Mouse (Mus musculus): ENCODE measurements around the gene Zfp961. TPM values are rescaled to one million over a fixed set of nuclear protein-coding genes. Genes with fewer than 3 reads are reported as not detected.
"Not testable (repeated sequence)": the region's sequence is repeated elsewhere in the genome, so short reads cannot be mapped to it uniquely, and the experiment has no call there.

Zfp961 gene
- polyA plus RNA-seq (2015; fragmentation: Nextera tagmentation; extraction: Ambion mirVana), result 10.6 and 12.5 TPM in 2 replicates

DNA sequence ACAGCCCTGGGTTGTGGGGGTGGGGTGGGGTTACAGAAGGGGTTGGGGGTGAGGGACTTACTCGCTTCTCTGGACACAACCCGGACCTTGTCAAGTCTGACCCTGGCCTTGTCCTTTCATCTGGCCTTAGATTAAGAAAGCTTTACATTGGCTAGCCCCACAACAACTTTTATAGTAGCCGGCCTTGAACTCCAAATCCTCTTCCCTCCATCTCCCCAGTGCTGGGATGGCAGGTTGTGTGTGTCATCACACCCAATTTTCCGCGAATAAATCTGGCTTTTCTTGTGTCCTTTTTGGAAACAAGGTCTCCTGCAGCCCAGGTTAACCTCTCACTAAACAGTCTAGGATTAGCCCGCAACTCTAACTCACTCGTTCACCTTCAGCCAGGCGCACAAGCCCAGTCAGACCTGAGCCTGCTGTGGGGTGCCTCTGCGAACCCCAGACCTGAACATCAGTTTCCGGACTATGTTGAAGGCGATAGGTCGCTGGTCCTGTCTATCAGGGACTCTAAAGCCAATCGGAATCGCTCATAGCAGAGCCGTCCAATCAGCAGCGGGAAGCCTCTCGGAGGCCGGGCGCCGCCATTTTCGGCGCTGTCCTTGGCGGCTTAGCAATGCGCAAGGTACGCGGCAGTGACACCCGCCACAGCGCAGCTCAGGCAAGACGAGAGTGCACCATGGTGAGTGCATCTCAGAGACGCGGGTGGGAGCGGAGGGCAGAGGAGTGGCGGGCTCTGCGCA is at the start of gene Zfp961:
Zfp961 (plus strand) TSS at position 557 of the 740 bp plus-strand sequence.
- ATAC-seq (replicated peaks; ENCODE audit: extremely low read depth, insufficient read depth, low FRiP score), result peak; percentile 100
- peak within 1 kb of the TSS; percentile 70 for H3K4me2 ChIP-seq (ENCODE audit: low read depth, low read length)
- 3% methylated on average over 34 of the region's 34 CpGs for WGBS

DNA sequence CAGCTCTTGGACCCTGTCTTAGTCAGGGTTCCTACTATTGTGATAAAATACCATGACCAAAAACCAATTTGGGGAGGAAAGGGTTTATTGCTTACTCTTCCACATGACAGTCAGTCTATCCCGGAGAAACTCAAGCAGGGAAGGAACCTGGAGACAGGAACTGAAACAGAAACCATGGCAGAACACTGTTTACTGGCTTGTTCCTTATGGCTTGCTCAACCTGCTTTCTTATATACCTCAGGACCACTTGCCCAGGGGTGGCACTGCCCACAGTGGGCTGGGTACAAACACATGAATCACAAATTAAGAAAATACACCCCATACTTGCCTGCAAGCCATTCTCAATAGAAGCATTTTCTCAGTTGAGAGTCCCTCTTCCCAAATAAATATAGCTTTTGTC is 47.8 kb upstream of the Zfp961 start:
- not testable (repeated sequence) for H3K4me3 ChIP-seq (ENCODE audit: low read length); H3K4me1 ChIP-seq (ENCODE audit: control insufficient read depth, insufficient read depth, low read length); H3K27me3 ChIP-seq (ENCODE audit: control insufficient read depth, insufficient read depth, low read length); H3K4me2 ChIP-seq (ENCODE audit: low read depth, low read length); H3K27ac ChIP-seq (ENCODE audit: low read length); ATAC-seq (replicated peaks; ENCODE audit: extremely low read depth, insufficient read depth, low FRiP score); H3K36me3 ChIP-seq (ENCODE audit: control insufficient read depth, insufficient read depth); H3K9ac ChIP-seq (ENCODE audit: low read length); H3K9me3 ChIP-seq (replicated peaks; ENCODE audit: control insufficient read depth, low read length)
- WGBS, result 71% methylated on average over 1 of the region's 1 CpGs

More for the DNA sequence above, at the start of gene Zfp961:
- H3K27ac ChIP-seq (ENCODE audit: low read length), result peak within 1 kb of the TSS; percentile 86
- peak within 1 kb of the TSS; percentile 86 for H3K4me3 ChIP-seq (ENCODE audit: low read length)
- peaks cover 5% of the 10 kb centered on the region; the same call in 1 of the 2 replicates for H3K36me3 ChIP-seq (ENCODE audit: control insufficient read depth, insufficient read depth)
- H3K9ac ChIP-seq (ENCODE audit: low read length), result peak within 1 kb of the TSS; percentile 90
- no peaks in the 10 kb centered on the region for H3K9me3 ChIP-seq (replicated peaks; ENCODE audit: control insufficient read depth, low read length)
- H3K27me3 ChIP-seq (ENCODE audit: control insufficient read depth, insufficient read depth, low read length), result no peaks in the 10 kb centered on the region
- H3K4me1 ChIP-seq (ENCODE audit: control insufficient read depth, insufficient read depth, low read length), result peaks cover 14% of the 10 kb centered on the region

DNA sequence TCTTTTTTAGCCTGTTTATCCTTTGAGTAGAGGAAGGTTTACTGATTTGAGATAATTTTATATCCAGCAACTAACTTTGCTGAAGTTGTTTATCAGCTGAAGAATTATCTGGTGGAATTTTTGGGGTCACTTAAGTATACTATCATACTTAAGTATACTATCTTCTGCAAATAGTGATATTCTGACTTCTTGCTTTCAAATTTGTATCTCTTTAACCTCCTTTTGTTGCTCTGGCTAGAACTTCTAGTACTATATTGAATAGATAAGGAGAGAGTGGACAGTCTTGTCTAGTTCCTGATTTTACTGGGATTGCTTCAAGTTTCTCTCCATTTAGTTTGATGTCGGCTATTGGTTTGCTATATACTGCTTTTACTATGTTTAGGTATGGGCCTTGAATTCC is 44.0 kb upstream of the Zfp961 start:
- H3K27me3 ChIP-seq (ENCODE audit: control insufficient read depth, insufficient read depth, low read length), result no peaks in the 10 kb centered on the region
- H3K27ac ChIP-seq (ENCODE audit: low read length), result no peak overlapping the region
- WGBS, result 93% methylated on average over 1 of the region's 1 CpGs
- H3K4me2 ChIP-seq (ENCODE audit: low read depth, low read length), result no peak overlapping the region
- H3K36me3 ChIP-seq (ENCODE audit: control insufficient read depth, insufficient read depth), result no peaks in the 10 kb centered on the region
- no peak for ATAC-seq (replicated peaks; ENCODE audit: extremely low read depth, insufficient read depth, low FRiP score)
- 0 out of 2 replicates have a peak, but pooled peaks cover 3% of the 10 kb centered on the region for H3K9me3 ChIP-seq (replicated peaks; ENCODE audit: control insufficient read depth, low read length)
- H3K4me1 ChIP-seq (ENCODE audit: control insufficient read depth, insufficient read depth, low read length), result 0 out of 2 replicates have a peak, but pooled peaks cover 4% of the 10 kb centered on the region
- H3K4me3 ChIP-seq (ENCODE audit: low read length), result no peak overlapping the region
- no peak overlapping the region for H3K9ac ChIP-seq (ENCODE audit: low read length)

DNA sequence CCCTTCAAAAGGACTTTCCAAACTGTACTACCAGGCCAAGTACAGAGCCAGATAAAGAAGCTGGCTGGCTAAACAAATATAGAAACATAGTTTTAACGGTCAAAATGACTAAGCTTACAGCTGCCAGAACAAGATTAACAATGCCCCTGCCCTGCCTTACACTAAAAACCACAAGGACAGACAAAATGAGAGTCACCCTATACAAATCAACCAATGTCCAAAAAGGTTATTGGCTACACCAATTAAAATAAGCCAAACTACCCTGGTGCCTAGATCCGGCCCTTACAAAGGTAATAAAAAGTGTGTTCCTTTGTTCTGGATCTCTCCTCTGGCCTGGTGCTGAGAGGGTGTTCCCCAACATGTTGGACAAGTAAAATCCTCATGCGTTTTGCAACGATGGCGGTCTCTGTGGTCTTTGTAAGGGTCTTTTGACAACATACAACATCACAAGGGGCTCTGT is 43.0 kb upstream of the Zfp961 start:
- Histone ChIP-seq H3K9ac (ENCODE audit: low read length) (no peak overlapping the region), H3K27me3 (ENCODE audit: control insufficient read depth, insufficient read depth, low read length) (no peaks in the 10 kb centered on the region), H3K4me1 (ENCODE audit: control insufficient read depth, insufficient read depth, low read length) (0 out of 2 replicates have a peak, but pooled peaks cover 4% of the 10 kb centered on the region), H3K36me3 (ENCODE audit: control insufficient read depth, insufficient read depth) (no peaks in the 10 kb centered on the region), H3K4me3 (ENCODE audit: low read length) (peak overlapping the region; percentile 90), H3K9me3 (replicated peaks; ENCODE audit: control insufficient read depth, low read length) (no peaks in the 10 kb centered on the region), H3K4me2 (ENCODE audit: low read depth, low read length) (peak overlapping the region; percentile 79), H3K27ac (ENCODE audit: low read length) (peak overlapping the region; percentile 94)
- WGBS, result 90% methylated on average over 5 of the region's 5 CpGs
- no peak for ATAC-seq (replicated peaks; ENCODE audit: extremely low read depth, insufficient read depth, low FRiP score)

DNA sequence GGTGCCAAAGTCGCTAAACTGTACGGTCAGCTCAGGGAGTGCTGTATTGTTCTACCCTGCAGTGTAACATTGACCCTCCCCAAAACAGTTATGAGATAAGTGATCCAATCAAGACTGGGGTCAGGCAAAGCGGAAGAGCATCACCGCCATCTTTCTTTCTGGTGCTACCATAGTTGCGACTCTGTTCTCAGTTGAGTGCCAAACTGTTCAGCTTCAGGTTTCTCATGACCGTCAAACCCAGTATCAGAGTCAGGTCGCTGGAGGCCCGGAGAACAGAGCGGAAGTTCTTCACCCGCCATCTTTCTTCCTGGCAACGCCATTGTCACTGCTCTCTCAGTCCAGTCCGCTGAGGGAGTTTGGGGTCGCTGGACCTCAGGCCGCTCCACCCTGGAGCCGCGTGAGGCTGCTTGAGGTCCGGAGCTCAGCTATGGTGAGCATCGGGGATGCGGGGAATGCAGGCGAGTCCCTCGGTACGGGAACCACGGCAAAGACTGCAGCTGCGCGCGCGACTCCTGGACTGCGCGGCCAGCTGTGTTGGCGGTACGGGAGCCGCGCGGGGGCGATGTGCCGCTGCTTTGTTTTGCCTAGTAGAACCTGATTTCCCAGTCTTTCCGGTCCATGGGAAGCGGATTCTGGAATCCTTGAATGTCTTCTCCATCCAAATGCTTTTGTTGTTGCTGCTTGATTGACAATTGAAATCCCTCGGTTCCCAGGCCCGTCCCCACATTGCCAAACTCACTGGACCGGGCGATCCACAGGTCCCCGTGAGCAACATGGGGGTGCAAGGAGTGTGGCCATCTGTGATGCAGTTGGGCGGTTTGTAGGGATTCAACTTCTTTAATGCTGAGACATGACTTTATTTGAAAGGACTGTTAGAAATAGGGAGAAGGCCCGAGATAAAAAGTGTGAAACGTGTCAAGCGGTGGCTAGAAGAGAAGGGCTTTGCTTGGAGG is 42.3 kb upstream of the Zfp961 start, which contains the start of the genes Zfp882 and Zfp617:
Zfp882 (plus strand) TSS at position 300 of the 953 bp plus-strand sequence.
Zfp617 (plus strand) TSS at position 327 of the 953 bp plus-strand sequence.
- Histone ChIP-seq H3K27me3 (ENCODE audit: control insufficient read depth, insufficient read depth, low read length) (no peaks in the 10 kb centered on the region), H3K36me3 (ENCODE audit: control insufficient read depth, insufficient read depth) (peaks cover 2% of the 10 kb centered on the region; the same call in 1 of the 2 replicates), H3K4me2 (ENCODE audit: low read depth, low read length) (peak within 1 kb of the TSS; percentile 79), H3K27ac (ENCODE audit: low read length) (peak within 1 kb of the TSS; percentile 94), H3K4me3 (ENCODE audit: low read length) (peak within 1 kb of the TSS; percentile 90), H3K9ac (ENCODE audit: low read length) (peak within 1 kb of the TSS; percentile 96), H3K9me3 (replicated peaks; ENCODE audit: control insufficient read depth, low read length) (no peaks in the 10 kb centered on the region), H3K4me1 (ENCODE audit: control insufficient read depth, insufficient read depth, low read length) (0 out of 2 replicates have a peak, but pooled peaks cover 4% of the 10 kb centered on the region)
- ATAC-seq (replicated peaks; ENCODE audit: extremely low read depth, insufficient read depth, low FRiP score), result peak; percentile 94
- 7% methylated on average over 47 of the region's 47 CpGs for WGBS

DNA sequence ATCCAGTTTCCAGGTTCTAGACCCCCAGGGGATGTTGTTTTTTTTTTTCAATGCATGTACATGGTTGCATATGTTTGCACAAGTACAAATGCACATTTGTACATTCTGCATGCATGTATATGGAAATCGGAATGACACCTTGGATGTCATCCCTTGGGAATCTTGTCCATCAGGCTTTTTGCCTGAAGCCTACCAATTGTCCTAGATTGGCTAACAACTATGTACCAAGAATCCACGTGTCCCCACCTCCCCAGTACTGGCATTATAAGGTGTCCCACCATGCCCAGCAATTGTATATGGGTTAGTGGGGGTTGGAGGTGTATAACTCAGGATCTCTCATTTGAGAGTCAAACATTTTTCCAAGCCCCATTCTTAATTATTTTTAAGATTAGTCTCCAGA is 38.6 kb upstream of the Zfp961 start:
- no peak overlapping the region for H3K4me3 ChIP-seq (ENCODE audit: low read length)
- no peaks in the 10 kb centered on the region for H3K27me3 ChIP-seq (ENCODE audit: control insufficient read depth, insufficient read depth, low read length)
- no peak overlapping the region for H3K4me2 ChIP-seq (ENCODE audit: low read depth, low read length)
- no peaks in the 10 kb centered on the region for H3K9me3 ChIP-seq (replicated peaks; ENCODE audit: control insufficient read depth, low read length)
- H3K36me3 ChIP-seq (ENCODE audit: control insufficient read depth, insufficient read depth), result peaks cover 15% of the 10 kb centered on the region
- H3K9ac ChIP-seq (ENCODE audit: low read length), result no peak overlapping the region
- no peak for ATAC-seq (replicated peaks; ENCODE audit: extremely low read depth, insufficient read depth, low FRiP score)
- WGBS, result 79% methylated on average over 2 of the region's 2 CpGs
- no peak overlapping the region for H3K27ac ChIP-seq (ENCODE audit: low read length)
- 0 out of 2 replicates have a peak, but pooled peaks cover 4% of the 10 kb centered on the region for H3K4me1 ChIP-seq (ENCODE audit: control insufficient read depth, insufficient read depth, low read length)

DNA sequence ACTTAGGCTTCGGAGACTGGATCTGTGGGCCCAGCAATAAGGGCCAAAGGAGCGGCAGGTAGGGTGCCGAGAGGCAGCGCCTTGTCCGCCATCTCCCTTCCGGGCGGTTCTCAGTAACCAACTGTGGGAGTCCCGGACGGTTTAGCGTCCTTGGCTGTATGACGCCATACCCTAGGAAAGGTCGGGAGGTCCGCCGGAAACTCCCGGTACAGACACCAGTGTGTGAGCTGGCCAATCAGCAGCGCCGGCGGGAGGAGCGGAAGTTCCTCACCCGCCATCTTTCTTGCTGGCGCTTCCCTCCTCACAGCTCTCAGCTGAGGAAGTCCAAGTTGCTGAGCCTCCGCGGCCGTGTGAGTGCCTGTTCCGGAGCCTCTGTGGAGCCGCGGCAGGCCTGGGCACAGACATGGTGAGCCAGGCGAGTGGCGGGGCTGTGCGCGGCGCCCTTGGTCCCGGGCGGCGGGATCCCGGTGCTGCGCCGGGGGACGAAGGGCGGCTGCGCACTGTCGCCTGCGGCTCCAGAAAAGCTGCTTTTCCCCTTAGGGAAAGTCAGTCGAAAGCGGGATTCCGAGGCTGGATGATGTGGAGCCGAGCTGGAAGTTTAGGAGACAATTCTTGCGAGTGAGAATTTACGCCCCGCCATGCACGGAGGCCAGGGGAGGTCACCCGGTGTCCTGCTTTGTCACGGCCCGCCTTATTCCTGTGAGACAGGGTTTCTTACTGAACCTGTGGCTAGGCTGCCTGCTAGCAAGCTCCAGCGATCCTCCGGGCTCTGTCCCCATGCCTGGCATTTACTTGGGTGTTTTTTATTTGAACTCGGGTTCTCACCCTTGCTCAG is 28.1 kb upstream of the Zfp961 start:
- H3K36me3 ChIP-seq (ENCODE audit: control insufficient read depth, insufficient read depth), result peaks cover 2% of the 10 kb centered on the region
- H3K27me3 ChIP-seq (ENCODE audit: control insufficient read depth, insufficient read depth, low read length), result no peaks in the 10 kb centered on the region
- peak overlapping the region; percentile 78 for H3K9ac ChIP-seq (ENCODE audit: low read length)
- peaks cover 8% of the 10 kb centered on the region for H3K4me1 ChIP-seq (ENCODE audit: control insufficient read depth, insufficient read depth, low read length)
- H3K4me2 ChIP-seq (ENCODE audit: low read depth, low read length), result peak overlapping the region; percentile 74
- H3K4me3 ChIP-seq (ENCODE audit: low read length), result peak overlapping the region; percentile 59
- H3K9me3 ChIP-seq (replicated peaks; ENCODE audit: control insufficient read depth, low read length), result no peaks in the 10 kb centered on the region
- under 1% methylated on average over 57 of the region's 57 CpGs for WGBS
- peak overlapping the region; percentile 88 for H3K27ac ChIP-seq (ENCODE audit: low read length)
- ATAC-seq (replicated peaks; ENCODE audit: extremely low read depth, insufficient read depth, low FRiP score), result peak; percentile 100

DNA sequence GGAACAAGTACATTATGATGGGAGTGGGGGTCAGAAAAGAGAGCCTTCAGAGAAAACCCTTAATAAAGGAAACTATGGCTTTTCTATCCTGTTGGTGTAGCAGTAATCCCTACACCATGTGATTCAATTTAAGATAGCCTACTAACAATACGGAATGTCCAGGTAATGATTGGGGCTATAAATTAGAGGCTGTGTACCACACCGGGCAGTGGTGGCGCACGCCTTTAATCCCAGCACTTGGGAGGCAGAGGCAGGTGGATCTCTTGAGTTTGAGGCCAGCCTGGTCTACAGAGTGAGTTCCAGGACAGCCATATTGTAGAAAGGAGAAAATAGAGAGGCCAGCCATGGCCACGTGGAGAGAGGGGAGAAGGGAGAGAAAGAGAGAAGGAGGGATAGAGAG is 25.0 kb upstream of the Zfp961 start:
- H3K9ac ChIP-seq (ENCODE audit: low read length), result no peak overlapping the region
- no peak overlapping the region for H3K27ac ChIP-seq (ENCODE audit: low read length)
- H3K36me3 ChIP-seq (ENCODE audit: control insufficient read depth, insufficient read depth), result peaks cover 25% of the 10 kb centered on the region
- ATAC-seq (replicated peaks; ENCODE audit: extremely low read depth, insufficient read depth, low FRiP score), result no peak
- H3K4me2 ChIP-seq (ENCODE audit: low read depth, low read length), result no peak overlapping the region
- H3K4me3 ChIP-seq (ENCODE audit: low read length), result no peak overlapping the region
- no peaks in the 10 kb centered on the region for H3K9me3 ChIP-seq (replicated peaks; ENCODE audit: control insufficient read depth, low read length)
- peaks cover 8% of the 10 kb centered on the region for H3K4me1 ChIP-seq (ENCODE audit: control insufficient read depth, insufficient read depth, low read length)
- 93% methylated on average over 5 of the region's 5 CpGs for WGBS
- H3K27me3 ChIP-seq (ENCODE audit: control insufficient read depth, insufficient read depth, low read length), result no peaks in the 10 kb centered on the region

All from heart, embryonic 16.5 days (tissue).